Mouse (Mus musculus): ENCODE results near the gene Supv3l1. TPM values are rescaled to one million over a fixed set of nuclear protein-coding genes. Genes with fewer than 3 reads are reported as not detected.

The Supv3l1 gene
- polyA plus RNA-seq, 1 experiment from 2014 or later: 8.6 TPM

DNA sequence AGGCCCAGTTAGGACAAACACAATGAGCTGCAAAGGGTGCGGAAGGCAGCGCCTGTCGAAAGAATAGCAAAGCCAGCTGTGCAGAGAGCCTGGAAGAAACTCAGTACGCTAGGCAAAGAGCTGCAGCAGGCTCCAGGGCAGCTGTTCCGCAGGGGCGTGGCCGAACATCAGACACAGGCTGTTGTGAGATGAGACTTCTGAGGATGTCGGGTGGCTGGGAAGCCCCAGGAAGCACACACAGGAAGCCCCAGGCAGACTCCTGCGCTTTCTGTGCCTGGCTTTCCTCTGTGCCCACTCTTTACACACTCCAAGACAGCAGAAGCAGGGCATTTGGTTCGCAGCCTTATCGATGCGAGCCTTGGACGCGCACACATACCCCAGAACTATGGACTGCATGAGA, 44.6 kb downstream of the Supv3l1 start:
- Histone ChIP-seq H3K27ac (ENCODE audit: low read depth) (no peak overlapping the region), H3K36me3 (replicated peaks; ENCODE audit: insufficient read depth, low read length) (no peaks in the 10 kb centered on the region), H3K4me1 (ENCODE audit: insufficient read depth) (no peaks in the 10 kb centered on the region), H3K4me3 (ENCODE audit: low read depth, low read length) (no peak overlapping the region), H3K4me2 (ENCODE audit: low read depth, low read length) (no peak overlapping the region), H3K9me3 (ENCODE audit: low read length) (no peaks in the 10 kb centered on the region), H3K9ac (replicated peaks) (no peak overlapping the region), H3K27me3 (ENCODE audit: insufficient read depth, low read length) (no peaks in the 10 kb centered on the region)
- TF ChIP-seq EP300 (IDR thresholded peaks at IDR 0.05; ENCODE audit: low read depth): no peak
- no peak for TF ChIP-seq CTCF (IDR thresholded peaks at IDR 0.05; ENCODE audit: low read depth)
- no peak for DNase-seq
- WGBS (ENCODE audit: insufficient replicate concordance): 60% methylated on average over 14 of the region's 14 CpGs
- ATAC-seq: no peak

DNA sequence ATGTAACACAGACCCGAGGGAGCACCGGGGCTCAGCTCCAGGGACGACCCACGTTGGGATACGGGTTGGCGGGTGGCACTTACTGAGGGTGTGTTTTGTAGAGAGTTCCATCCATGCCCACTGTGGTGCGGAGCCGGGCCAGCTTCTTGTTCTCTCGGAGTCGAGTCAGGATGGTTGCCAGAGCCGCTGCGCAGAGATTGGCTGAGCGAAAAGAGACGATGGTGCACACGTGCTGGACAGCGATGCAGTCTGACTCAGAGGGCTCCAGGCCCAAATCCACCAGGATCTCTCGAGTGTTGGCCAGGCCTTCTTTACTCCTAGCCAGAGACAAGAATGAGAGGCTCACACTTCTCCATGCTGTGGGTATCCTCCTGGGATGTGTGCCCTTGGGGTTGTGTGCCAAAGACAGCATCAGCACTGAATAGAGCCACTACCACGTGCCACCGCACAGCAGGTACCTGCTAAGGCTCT, 47.9 kb downstream of the Supv3l1 start:
- DNase-seq (no peak), ATAC-seq (no peak)
- Histone ChIP-seq H3K4me3 (ENCODE audit: low read depth, low read length) (no peak overlapping the region), H3K9ac (replicated peaks) (no peak overlapping the region), H3K4me1 (ENCODE audit: insufficient read depth) (no peaks in the 10 kb centered on the region), H3K4me2 (ENCODE audit: low read depth, low read length) (no peak overlapping the region), H3K36me3 (replicated peaks; ENCODE audit: insufficient read depth, low read length) (no peaks in the 10 kb centered on the region), H3K9me3 (ENCODE audit: low read length) (no peaks in the 10 kb centered on the region), H3K27ac (ENCODE audit: low read depth) (no peak overlapping the region), H3K27me3 (ENCODE audit: insufficient read depth, low read length) (no peaks in the 10 kb centered on the region)
- 86% methylated on average over 19 of the region's 19 CpGs for WGBS (ENCODE audit: insufficient replicate concordance)
- TF ChIP-seq CTCF (IDR thresholded peaks at IDR 0.05; ENCODE audit: low read depth) (no peak), EP300 (IDR thresholded peaks at IDR 0.05; ENCODE audit: low read depth) (no peak)

DNA sequence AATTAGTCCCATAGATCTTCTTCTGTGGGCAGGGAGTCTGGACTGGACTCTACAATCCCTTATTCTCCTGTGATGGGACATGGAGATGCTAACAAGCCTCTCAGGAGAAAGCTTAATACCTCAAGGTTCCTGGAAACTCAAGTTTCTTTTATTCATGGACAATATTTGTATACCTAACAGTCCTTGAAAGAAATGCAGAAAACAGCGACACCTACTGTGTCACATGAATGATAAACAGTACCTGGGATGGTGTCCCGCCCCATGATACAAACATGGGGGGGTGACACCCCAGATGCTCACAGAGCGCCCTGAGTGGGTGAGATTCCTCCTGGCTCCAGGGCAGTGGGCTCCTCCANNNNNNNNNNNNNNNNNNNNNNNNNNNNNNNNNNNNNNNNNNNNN, 66.5 kb downstream of the Supv3l1 start:
- no peak for ATAC-seq
- WGBS (ENCODE audit: insufficient replicate concordance): 69% methylated on average over 3 of the region's 3 CpGs
- H3K27ac ChIP-seq (ENCODE audit: low read depth): no peak overlapping the region

DNA sequence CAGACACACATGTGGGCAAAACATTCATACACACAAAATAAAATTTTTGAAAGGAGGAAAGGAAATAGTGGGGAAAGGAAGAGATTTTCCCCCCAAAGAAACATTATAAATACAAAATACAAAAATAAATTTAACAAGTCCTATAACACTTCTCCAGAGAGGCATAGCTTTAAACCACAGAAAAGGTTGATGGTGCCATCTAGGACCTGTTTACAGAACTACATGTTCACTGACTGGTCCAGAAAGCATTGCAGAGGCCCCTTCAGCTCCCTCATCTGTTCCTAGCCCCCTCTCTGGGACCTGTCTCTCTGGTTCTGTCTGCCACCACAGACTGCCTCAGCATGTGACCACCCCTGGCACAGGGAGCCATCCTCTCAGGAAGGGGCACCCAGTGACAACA, 68.6 kb downstream of the Supv3l1 start:
- DNase-seq (no peak), ATAC-seq (no peak)
- no peak overlapping the region for H3K9ac ChIP-seq (replicated peaks)
- H3K4me1 ChIP-seq (ENCODE audit: insufficient read depth): no peaks in the 10 kb centered on the region
- H3K27ac ChIP-seq (ENCODE audit: low read depth): no peak overlapping the region
- no peaks in the 10 kb centered on the region for H3K36me3 ChIP-seq (replicated peaks; ENCODE audit: insufficient read depth, low read length)
- H3K9me3 ChIP-seq (ENCODE audit: low read length): no peaks in the 10 kb centered on the region
- H3K4me2 ChIP-seq (ENCODE audit: low read depth, low read length): no peak overlapping the region
- no peaks in the 10 kb centered on the region for H3K27me3 ChIP-seq (ENCODE audit: insufficient read depth, low read length)
- TF ChIP-seq CTCF (IDR thresholded peaks at IDR 0.05; ENCODE audit: low read depth) (peak; percentile 47), EP300 (IDR thresholded peaks at IDR 0.05; ENCODE audit: low read depth) (no peak)
- H3K4me3 ChIP-seq (ENCODE audit: low read depth, low read length): no peak overlapping the region

More for the DNA sequence above, 66.5 kb downstream of the Supv3l1 start:
- Histone ChIP-seq H3K4me2 (ENCODE audit: low read depth, low read length) (no peak overlapping the region), H3K9ac (replicated peaks) (no peak overlapping the region), H3K9me3 (ENCODE audit: low read length) (no peaks in the 10 kb centered on the region), H3K4me3 (ENCODE audit: low read depth, low read length) (no peak overlapping the region), H3K27me3 (ENCODE audit: insufficient read depth, low read length) (no peaks in the 10 kb centered on the region), H3K4me1 (ENCODE audit: insufficient read depth) (no peaks in the 10 kb centered on the region), H3K36me3 (replicated peaks; ENCODE audit: insufficient read depth, low read length) (no peaks in the 10 kb centered on the region)
- TF ChIP-seq EP300 (IDR thresholded peaks at IDR 0.05; ENCODE audit: low read depth) (no peak), CTCF (IDR thresholded peaks at IDR 0.05; ENCODE audit: low read depth) (peak; percentile 28)
- DNase-seq: no peak

DNA sequence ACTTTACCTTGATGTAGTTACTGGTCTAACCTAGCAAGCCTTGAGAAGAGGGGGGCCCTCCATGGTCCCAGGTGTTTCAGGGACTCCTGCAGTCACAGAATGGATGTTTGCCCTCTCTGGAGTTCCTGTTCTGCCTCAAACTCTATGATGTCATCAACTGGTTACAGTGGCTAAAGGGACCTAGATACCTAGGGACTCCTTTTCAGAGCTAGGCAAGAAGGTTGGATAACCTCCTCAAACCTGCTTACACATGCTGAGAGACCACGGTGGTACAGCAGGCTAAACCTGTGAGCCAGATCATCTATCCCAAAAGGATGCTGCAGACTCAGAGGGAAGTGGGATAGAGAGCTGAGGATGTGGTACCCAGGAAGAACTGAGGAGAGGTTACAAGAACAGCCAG, 69.7 kb downstream of the Supv3l1 start, which contains the start of gene Hk1:
Hk1 (minus strand) TSS at position 101 of the 400 bp plus-strand sequence.
- Histone ChIP-seq H3K27ac (ENCODE audit: low read depth) (no peak within 1 kb of the TSS), H3K9ac (replicated peaks) (no peak within 1 kb of the TSS), H3K4me1 (ENCODE audit: insufficient read depth) (no peaks in the 10 kb centered on the region), H3K27me3 (ENCODE audit: insufficient read depth, low read length) (no peaks in the 10 kb centered on the region), H3K4me2 (ENCODE audit: low read depth, low read length) (no peak within 1 kb of the TSS), H3K9me3 (ENCODE audit: low read length) (no peaks in the 10 kb centered on the region), H3K36me3 (replicated peaks; ENCODE audit: insufficient read depth, low read length) (no peaks in the 10 kb centered on the region), H3K4me3 (ENCODE audit: low read depth, low read length) (no peak within 1 kb of the TSS)
- no peak for ATAC-seq
- no peak for DNase-seq
- TF ChIP-seq CTCF (IDR thresholded peaks at IDR 0.05; ENCODE audit: low read depth): no peak
- no peak for TF ChIP-seq EP300 (IDR thresholded peaks at IDR 0.05; ENCODE audit: low read depth)
- 66% methylated on average over 1 of the region's 1 CpGs for WGBS (ENCODE audit: insufficient replicate concordance)

Other genes with a start within 250 kb of the Supv3l1 start
- 11.5 and 13.0 TPM in 2 replicates for gene Tspan15, start 218.5 kb downstream of the Supv3l1 start, polyA plus RNA-seq (2015; fragmentation: Nextera tagmentation; extraction: Ambion mirVana)
- gene Tacr2, start 197.3 kb downstream of the Supv3l1 start, polyA plus RNA-seq (2015; fragmentation: Nextera tagmentation; extraction: Ambion mirVana): not detected in 2 replicates
- gene Hk1, start 69.8 kb downstream of the Supv3l1 start, polyA plus RNA-seq (2015; fragmentation: Nextera tagmentation; extraction: Ambion mirVana): 22.1 and 30.7 TPM in 2 replicates
- gene Hkdc1, start 27.2 kb downstream of the Supv3l1 start, polyA plus RNA-seq (2015; fragmentation: Nextera tagmentation; extraction: Ambion mirVana): 0.45 and 0.48 TPM in 2 replicates
- gene 4930507D05Rik, start 249 bp downstream of the Supv3l1 start, polyA plus RNA-seq (2015; fragmentation: Nextera tagmentation; extraction: Ambion mirVana): 0.12 TPM in 1 of 2 replicates, not detected in the other
- gene Vps26a, start 37.1 kb upstream of the Supv3l1 start, polyA plus RNA-seq (2015; fragmentation: Nextera tagmentation; extraction: Ambion mirVana): 32.1 and 33.8 TPM in 2 replicates
- 108 and 110 TPM in 2 replicates for gene Srgn, start 77.7 kb upstream of the Supv3l1 start, polyA plus RNA-seq (2015; fragmentation: Nextera tagmentation; extraction: Ambion mirVana)
- 6.5 and 7.2 TPM in 2 replicates for gene Kif1bp, start 128.7 kb upstream of the Supv3l1 start, polyA plus RNA-seq (2015; fragmentation: Nextera tagmentation; extraction: Ambion mirVana)
- 7.2 and 8.3 TPM in 2 replicates for gene Ddx21, start 152.5 kb upstream of the Supv3l1 start, polyA plus RNA-seq (2015; fragmentation: Nextera tagmentation; extraction: Ambion mirVana)
- gene Ddx50, start 201.5 kb upstream of the Supv3l1 start, polyA plus RNA-seq (2015; fragmentation: Nextera tagmentation; extraction: Ambion mirVana): 33.7 and 35.3 TPM in 2 replicates

Measured in liver, postnatal 0 days (tissue).